Mouse (Mus musculus): ENCODE measurements at regions not wholly inside any gene's neighbourhood (a gene's known extent, or its start where the extent isn't known, plus 50 kb on each side); places are given as distances from the start of the nearest gene placed in this dataset.

- no peak for DNase-seq (ENCODE audit: extremely low spot score)
Observed at GRCm38 (mm10) chr6:65224723-65225122, 80.0 kb upstream of the Hpgds start.

DNA sequence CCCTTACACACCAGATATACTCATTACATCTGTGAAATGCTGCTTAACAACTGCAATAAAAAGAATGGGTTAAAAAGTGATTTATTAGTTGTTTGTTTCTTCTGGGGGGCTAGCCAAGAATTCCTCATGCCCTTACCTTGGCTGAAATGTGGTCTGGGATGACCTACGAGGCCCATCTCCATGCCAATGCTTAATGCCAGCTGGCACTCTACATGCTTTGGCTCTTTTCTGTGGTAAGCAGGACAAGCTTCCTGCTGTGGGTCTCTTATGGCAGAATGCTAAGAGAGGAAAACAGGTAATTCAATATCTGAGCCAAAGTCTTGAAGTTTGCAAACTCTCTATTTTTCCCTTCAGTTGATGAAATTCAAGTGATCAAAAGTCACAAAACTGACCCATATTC lies 117.9 kb upstream of the Hpgds start:
- DNase-seq (ENCODE audit: extremely low spot score) = no peak

GRCm38 (mm10) chr6:65270723-65271122 lies 110.2 kb upstream of the C130060K24Rik start:
- no peak for DNase-seq (ENCODE audit: extremely low spot score)

GRCm38 (mm10) chr6:65310176-65310575 lies 70.7 kb upstream of the C130060K24Rik start:
- DNase-seq (ENCODE audit: extremely low spot score) = no peak

- DNase-seq (ENCODE audit: extremely low spot score) = peak; percentile 14
Observed at GRCm38 (mm10) chr6:65310840-65311620, 69.9 kb upstream of the C130060K24Rik start.

DNA sequence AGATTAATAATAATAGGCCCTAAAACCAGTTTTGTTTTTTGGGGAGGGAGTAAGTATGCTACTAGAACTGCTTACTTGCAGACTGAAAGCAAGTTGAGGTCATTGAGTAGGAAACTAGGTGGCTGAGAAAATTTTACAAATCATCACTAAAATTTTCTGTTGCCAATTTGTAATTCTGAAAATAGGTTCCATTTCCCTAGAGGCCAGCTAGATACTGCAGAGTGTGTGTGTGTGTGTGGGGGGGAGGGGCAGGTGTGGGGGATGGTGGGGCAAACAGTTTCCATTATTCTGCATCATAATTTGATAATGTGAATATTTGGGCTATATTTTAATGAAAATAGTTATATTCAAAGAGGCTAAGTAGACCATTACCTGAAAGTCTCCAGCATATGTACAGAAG lies 69.1 kb upstream of the C130060K24Rik start:
- DNase-seq (ENCODE audit: extremely low spot score) = no peak

Data from embryo, embryonic 9.5 days (tissue).